Mouse (Mus musculus) R1 (cell line): ENCODE data around the gene Stat4.
A peak's percentile ranks its signal among the peaks of the same experiment; 100 is the strongest.

ENCODE experiments used
- DNase-seq: peaks from one replicate; pipeline ENCODE4 v3.0.0-alpha.2; 2018; ENCODE audit warnings: low read depth, low spot score

Gene Stat4

GRCm38 (mm10) chr1:51986848-51987247 lies at the start of gene Stat4:
Gene Stat4 (plus strand): TSS chr1:51987148.
- DNase-seq = no peak

GRCm38 (mm10) chr1:51938357-51938756 lies 48.6 kb upstream of the Stat4 start:
- DNase-seq = no peak

- peak; percentile 56 for DNase-seq
Observed at GRCm38 (mm10) chr1:51944755-51945154, 42.2 kb upstream of the Stat4 start.

GRCm38 (mm10) chr1:51947116-51947515 lies 39.8 kb upstream of the Stat4 start:
- DNase-seq = no peak

- DNase-seq = no peak
Observed at GRCm38 (mm10) chr1:51964647-51965046, 22.3 kb upstream of the Stat4 start.

GRCm38 (mm10) chr1:51968994-51969393 lies 18.0 kb upstream of the Stat4 start:
- no peak for DNase-seq

- no peak for DNase-seq
Observed at GRCm38 (mm10) chr1:51970182-51970581, 16.8 kb upstream of the Stat4 start.

- DNase-seq = no peak
Observed at GRCm38 (mm10) chr1:51975589-51975988, 11.4 kb upstream of the Stat4 start.

- no peak for DNase-seq
Observed at GRCm38 (mm10) chr1:51979048-51979447, 7.9 kb upstream of the Stat4 start.

- DNase-seq = no peak
Observed at GRCm38 (mm10) chr1:51991983-51992609, 5.1 kb downstream of the Stat4 start.

GRCm38 (mm10) chr1:51996056-51996455 lies 9.1 kb downstream of the Stat4 start:
- DNase-seq = no peak

GRCm38 (mm10) chr1:51996751-51997659 lies 10.1 kb downstream of the Stat4 start:
- DNase-seq = no peak

GRCm38 (mm10) chr1:51998542-51998941 lies 11.6 kb downstream of the Stat4 start:
- DNase-seq = peak; percentile 52

- DNase-seq = peak; percentile 82
Observed at GRCm38 (mm10) chr1:52004096-52004495, 17.1 kb downstream of the Stat4 start.

- peak; percentile 77 for DNase-seq
Observed at GRCm38 (mm10) chr1:52008443-52008842, 21.5 kb downstream of the Stat4 start.

- DNase-seq = peak; percentile 54
Observed at GRCm38 (mm10) chr1:52008947-52009346, 22.0 kb downstream of the Stat4 start.

GRCm38 (mm10) chr1:52010741-52011140 lies 23.8 kb downstream of the Stat4 start:
- DNase-seq = no peak

GRCm38 (mm10) chr1:52011227-52011626 lies 24.3 kb downstream of the Stat4 start:
- no peak for DNase-seq

GRCm38 (mm10) chr1:52012231-52012630 lies 25.3 kb downstream of the Stat4 start:
- no peak for DNase-seq

- no peak for DNase-seq
Observed at GRCm38 (mm10) chr1:52012757-52013156, 25.8 kb downstream of the Stat4 start.

GRCm38 (mm10) chr1:52019621-52020020 lies 32.7 kb downstream of the Stat4 start:
- DNase-seq = no peak

- no peak for DNase-seq
Observed at GRCm38 (mm10) chr1:52021936-52022725, 35.2 kb downstream of the Stat4 start.
